Mouse (Mus musculus) central nervous system, embryonic 14 days (tissue): Measurements from ENCODE around the gene Tmem59. TPM values are rescaled to one million over a fixed set of nuclear protein-coding genes. Genes with fewer than 3 reads are reported as not detected.

Experiments
- polyA plus RNA-seq: library from polyadenylated mRNA; depleted of rRNA; stranded (reverse); fragments of >200 nt; gene quantifications from 2 replicates; pipeline ENCODE4 v1.2.3, GENCODE M21; 2012; rRNA removed

The Tmem59 gene
- 177 and 180 TPM in 2 replicates for polyA plus RNA-seq

GRCm38 (mm10) chr4:107178182-107178829 lies at the start of gene Tmem59:
Gene Tmem59, plus strand, starts transcription at chr4:107178399.

DNA sequence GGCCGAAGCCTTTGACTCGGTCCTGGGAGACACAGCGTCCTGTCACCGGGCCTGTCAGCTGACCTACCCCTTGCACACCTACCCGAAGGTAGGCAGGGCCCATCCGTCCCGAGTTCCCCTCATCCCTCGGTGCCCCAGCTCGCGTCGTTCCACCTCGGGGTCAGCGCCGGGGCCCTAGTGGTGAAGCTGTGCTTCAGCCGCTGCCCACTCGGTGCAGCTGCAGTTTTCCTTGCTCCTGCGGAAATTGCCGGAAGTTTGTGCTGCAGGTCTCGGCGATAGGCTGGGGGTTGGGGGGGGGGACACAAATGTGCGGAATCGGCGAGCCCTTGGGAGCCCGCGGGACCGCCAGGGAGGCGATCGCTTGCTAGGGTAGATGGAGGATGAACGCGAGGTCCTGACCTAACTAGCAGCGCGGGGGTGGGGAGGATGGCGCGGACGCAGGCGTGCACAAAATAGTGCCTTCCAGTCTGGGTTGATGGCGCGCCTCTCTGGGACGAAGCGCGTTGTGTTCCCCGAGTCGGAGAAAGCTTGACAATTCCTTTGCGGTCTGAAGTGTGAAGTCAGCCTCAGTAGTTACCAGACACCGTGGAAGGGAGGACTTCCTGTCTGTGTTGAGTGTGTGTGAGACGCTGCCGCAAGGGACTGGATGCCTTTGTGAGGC lies 761 bp downstream of the Tmem59 start, which contains the start of gene Tceanc2:
Gene Tceanc2, minus strand, starts transcription at position 287 of the 661 bp plus-strand sequence.

GRCm38 (mm10) chr4:107208880-107209279 lies 30.7 kb downstream of the Tmem59 start, which contains the start of gene Ldlrad1:
Gene Ldlrad1, plus strand, starts transcription at chr4:107209180.

Other genes with a start within 250 kb of the Tmem59 start
- 96.2 and 98.7 TPM in 2 replicates for gene Mrpl37, start 111.5 kb upstream of the Tmem59 start, polyA plus RNA-seq
- 3.9 and 5.8 TPM in 2 replicates for gene Cyb5rl, start 111.4 kb upstream of the Tmem59 start, polyA plus RNA-seq
- 0.05 and 0.06 TPM in 2 replicates for gene Cdcp2, start 81.5 kb upstream of the Tmem59 start, polyA plus RNA-seq
- gene Tceanc2, start 717 bp downstream of the Tmem59 start, polyA plus RNA-seq: 16.0 and 16.1 TPM in 2 replicates
- gene Ldlrad1, start 30.8 kb downstream of the Tmem59 start, polyA plus RNA-seq: not detected in 2 replicates
- 41.9 and 43.2 TPM in 2 replicates for gene Lrrc42, start 75.1 kb downstream of the Tmem59 start, polyA plus RNA-seq
- gene Hspb11, start 75.2 kb downstream of the Tmem59 start, polyA plus RNA-seq: 27.0 and 28.0 TPM in 2 replicates
- not detected in 2 replicates for gene Dio1, start 128.8 kb downstream of the Tmem59 start, polyA plus RNA-seq
- gene Yipf1, start 136.0 kb downstream of the Tmem59 start, polyA plus RNA-seq: 35.7 and 37.7 TPM in 2 replicates
- gene Ndc1, start 189.4 kb downstream of the Tmem59 start, polyA plus RNA-seq: 19.0 and 19.7 TPM in 2 replicates